Mouse (Mus musculus) CH12.LX (cell line): ENCODE measurements around the gene Sh3rf3. TPM values are rescaled to one million over a fixed set of nuclear protein-coding genes. Genes with fewer than 3 reads are reported as not detected.

Experiments used
- DNase-seq: peaks from one replicate; pipeline ENCODE4 v3.0.0-alpha.2; 2013; ENCODE audit errors: extremely low read depth
- H3K27ac ChIP-seq: 2 replicates; pipeline ENCODE4 v1.5.1; 2012; ENCODE audit warnings: low read depth, mild to moderate bottlenecking, control low read depth, moderate library complexity; ENCODE audit not compliant: insufficient read depth
- H3K27me3 ChIP-seq: replicated peaks from 2 replicates; pipeline ENCODE3; 2012; ENCODE audit warnings: inconsistent platforms
- H3K36me3 ChIP-seq, 2 experiments: replicated peaks in 1 of 2; 2 replicates each; pipeline versions ENCODE3 to v1.6.1; 2012; ENCODE audit warnings: inconsistent platforms in 1 of 2, low read length in 1 of 2, mild to moderate bottlenecking in 1 of 2, mixed read lengths in 1 of 2, moderate library complexity in 1 of 2; ENCODE audit not compliant: control insufficient read depth in 1 of 2, insufficient read depth in 1 of 2
- H3K4me1 ChIP-seq, 2 experiments: 2 replicates each; pipeline ENCODE4 v1.6.1; 2012; ENCODE audit warnings: inconsistent platforms in 1 of 2, moderate library complexity in 1 of 2; ENCODE audit not compliant: insufficient read depth in 2 of 2, control insufficient read depth in 1 of 2
- H3K4me2 ChIP-seq: 2 replicates; pipeline ENCODE4 v1.6.1; 2012; ENCODE audit warnings: low read depth, mild to moderate bottlenecking, control low read depth; ENCODE audit not compliant: poor library complexity, insufficient read depth, severe bottlenecking
- H3K4me3 ChIP-seq, 3 experiments: fragments of 150-350 bp in 1 of 3; sonication (generic) in 1 of 3; replicated peaks in 1 of 3; 2 replicates each; pipeline versions ENCODE3 to v1.5.1; 2011 to 2012; ENCODE audit warnings: low read depth in 2 of 3, low read length in 2 of 3, mild to moderate bottlenecking in 2 of 3, moderate library complexity in 2 of 3, control low read depth in 1 of 3, improper control_type of control experiment in 1 of 3, inconsistent platforms in 1 of 3, mixed read lengths in 1 of 3; ENCODE audit not compliant: poor library complexity in 1 of 3
- H3K79me2 ChIP-seq: replicated peaks from 2 replicates; pipeline ENCODE4 v1.6.1; 2012; ENCODE audit warnings: mild to moderate bottlenecking, moderate library complexity; ENCODE audit not compliant: control insufficient read depth, poor library complexity, insufficient read depth, severe bottlenecking; ENCODE audit errors: extremely low read depth
- H3K9ac ChIP-seq: 2 replicates; pipeline ENCODE4 v1.6.1; 2012; ENCODE audit warnings: low read depth, mild to moderate bottlenecking, control low read depth, moderate library complexity; ENCODE audit not compliant: insufficient read depth
- H3K9me3 ChIP-seq: replicated peaks from 2 replicates; pipeline ENCODE3; 2012; ENCODE audit warnings: low read length, inconsistent platforms, mixed read lengths
- CHD2 ChIP-seq: IDR thresholded peaks from 2 replicates; pipeline ENCODE4 v1.6.1; 2011; ENCODE audit warnings: low read length, improper control_type of control experiment
- CTCF ChIP-seq, 2 experiments: IDR thresholded peaks in 1 of 2; conservative IDR thresholded peaks in 1 of 2; 2 replicates each; pipeline ENCODE4 v1.5.1; 2011 to 2012; ENCODE audit warnings: low read depth in 2 of 2, low read length in 2 of 2, improper control_type of control experiment in 1 of 2, inconsistent platforms in 1 of 2, mild to moderate bottlenecking in 1 of 2, moderate library complexity in 1 of 2
- E2F4 ChIP-seq: IDR thresholded peaks from 2 replicates; pipeline ENCODE4 v1.6.1; 2011; ENCODE audit warnings: low read depth, low read length, improper control_type of control experiment; ENCODE audit not compliant: insufficient replicate concordance
- EP300 ChIP-seq: IDR thresholded peaks from 2 replicates; pipeline ENCODE4 v1.6.1; 2011; ENCODE audit warnings: low read length, improper control_type of control experiment
- ETS1 ChIP-seq: conservative IDR thresholded peaks from 2 replicates; pipeline ENCODE4 v1.6.1; 2012; ENCODE audit warnings: low read depth, mild to moderate bottlenecking, inconsistent platforms, low read length, improper control_type of control experiment, moderate library complexity
- GABPA ChIP-seq: IDR thresholded peaks from 2 replicates; pipeline ENCODE4 v1.6.1; 2012; ENCODE audit warnings: low read depth, low read length, improper control_type of control experiment, inconsistent platforms; ENCODE audit not compliant: insufficient replicate concordance
- JUN ChIP-seq: IDR thresholded peaks from 2 replicates; pipeline ENCODE4 v1.6.1; 2011; ENCODE audit warnings: low read depth, mild to moderate bottlenecking, low read length, improper control_type of control experiment, moderate library complexity; ENCODE audit not compliant: insufficient read depth
- KAT2A ChIP-seq: IDR thresholded peaks from 2 replicates; pipeline ENCODE4 v1.6.1; 2012; ENCODE audit warnings: low read length, improper control_type of control experiment, inconsistent platforms; ENCODE audit not compliant: insufficient replicate concordance
- MAX ChIP-seq: IDR thresholded peaks from 2 replicates; pipeline ENCODE4 v1.6.1; 2011; ENCODE audit warnings: low read length, improper control_type of control experiment
- MEF2A ChIP-seq: IDR thresholded peaks from 2 replicates; pipeline ENCODE4 v1.6.1; 2014; ENCODE audit warnings: low read depth, mild to moderate bottlenecking, inconsistent platforms, low read length, improper control_type of control experiment, borderline replicate concordance
- MYC ChIP-seq: IDR thresholded peaks from 2 replicates; pipeline ENCODE4 v1.6.1; 2011; ENCODE audit warnings: low read depth, mild to moderate bottlenecking, improper control_type of control experiment, low read length
- NELFE ChIP-seq: IDR thresholded peaks from 2 replicates; pipeline ENCODE4 v1.6.1; 2011; ENCODE audit warnings: low read depth, low read length, improper control_type of control experiment
- POLR2A ChIP-seq: IDR thresholded peaks from 2 replicates; pipeline ENCODE4 v1.6.1; 2011; ENCODE audit warnings: low read depth, mild to moderate bottlenecking, improper control_type of control experiment, low read length
- RCOR1 ChIP-seq: conservative IDR thresholded peaks from 2 replicates; pipeline ENCODE4 v1.6.1; 2012; ENCODE audit warnings: low read depth, mild to moderate bottlenecking, inconsistent platforms, low read length, improper control_type of control experiment
- SMC3 ChIP-seq: IDR thresholded peaks from 2 replicates; pipeline ENCODE4 v1.6.1; 2011; ENCODE audit warnings: low read depth, low read length, improper control_type of control experiment
- TBP ChIP-seq: conservative IDR thresholded peaks from 2 replicates; pipeline ENCODE4 v1.6.1; 2011; ENCODE audit warnings: low read depth, low read length, improper control_type of control experiment
- UBTF ChIP-seq: IDR thresholded peaks from 2 replicates; pipeline ENCODE4 v1.6.1; 2012; ENCODE audit warnings: low read depth, mild to moderate bottlenecking, inconsistent platforms, low read length, improper control_type of control experiment, moderate library complexity
- USF1 ChIP-seq: IDR thresholded peaks from 2 replicates; pipeline ENCODE4 v1.6.1; 2014; ENCODE audit warnings: low read depth, mild to moderate bottlenecking, inconsistent platforms, low read length, improper control_type of control experiment
- ZC3H11A ChIP-seq: IDR thresholded peaks from 2 replicates; pipeline ENCODE4 v1.6.1; 2012; ENCODE audit warnings: low read depth, mild to moderate bottlenecking, inconsistent platforms, low read length, improper control_type of control experiment
- ZMIZ1 ChIP-seq: IDR thresholded peaks from 2 replicates; pipeline ENCODE4 v1.6.1; 2012; ENCODE audit warnings: low read depth, mild to moderate bottlenecking, inconsistent platforms, low read length, improper control_type of control experiment
- dilution Hi-C: fragments of 300-500 bp; cut with MboI; formaldehyde crosslinking; loops from 2 replicates; pipeline ENCODE4 v1.14.3; 2020; ENCODE audit warnings: low sequenced_read_pairs; ENCODE audit not compliant: extremely low pct_unique_long_range_greater_than_20kb, extremely low pct_ligation_motif_present
- in situ Hi-C: fragments of 300-500 bp; cut with MboI; formaldehyde crosslinking; loops from 3 replicates; pipeline ENCODE4 v1.14.3; 2019; ENCODE audit warnings: low sequenced_read_pairs, low pct_ligation_motif_present, low pct_unique_long_range_greater_than_20kb, mixed read lengths
- polyA plus RNA-seq: library from polyadenylated mRNA; unstranded; fragments of >175 nt; gene quantifications from 2 replicates; pipeline ENCODE4 v1.2.1, GENCODE M21; 2012; ENCODE audit warnings: low read depth; ENCODE audit not compliant: insufficient read length
- total RNA-seq, 2 experiments: library from RNA; depleted of rRNA; stranded (reverse); fragments of 300-350 nt in 1 of 2; fragments of >200 nt in 1 of 2; gene quantifications; 2 replicates each; pipeline ENCODE4 v1.2.3; 2012 to 2014

Gene Sh3rf3
- total and polyA plus RNA-seq, 3 experiments: 0.13 to 0.64 TPM; not detected in 1

DNA sequence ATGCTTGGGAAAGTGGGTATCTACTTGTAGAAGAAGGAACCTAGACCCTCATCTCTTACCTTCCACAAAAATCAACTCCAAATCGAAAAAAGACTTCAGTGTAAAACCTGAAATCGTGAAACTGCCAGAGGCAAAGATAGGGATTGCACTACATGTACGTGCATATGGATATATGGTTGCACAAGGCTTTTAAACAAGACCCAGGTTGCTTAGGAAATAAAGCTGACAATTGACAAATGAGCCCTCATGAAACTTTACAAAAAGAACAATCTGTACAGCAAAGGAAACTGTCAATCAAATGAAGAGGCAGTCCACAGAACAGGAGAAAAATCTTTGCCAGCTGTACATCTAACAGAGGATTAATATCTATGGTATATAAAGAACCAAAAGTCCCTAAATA is 129.7 kb downstream of the Sh3rf3 start:
- Histone ChIP-seq H3K4me1 (peaks cover 0 to 15% of the 10 kb centered on the region in 2 experiments; a peak in 1 of 4 replicates), H3K36me3 (no peaks in the 10 kb centered on the region), H3K4me2 (no peak overlapping the region), H3K4me3 (no peak overlapping the region), H3K9me3 (no peaks in the 10 kb centered on the region), H3K9ac (no peak overlapping the region), H3K27ac (no peak overlapping the region), H3K79me2 (no peaks in the 10 kb centered on the region), H3K27me3 (no peaks in the 10 kb centered on the region)
- DNase-seq: no peak
- dilution Hi-C loops: no loop called here
- in situ Hi-C loops: no loop called here
- TF ChIP-seq SMC3: no peak
- TF ChIP-seq EP300: no peak
- no peak for TF ChIP-seq USF1
- no peak for TF ChIP-seq RCOR1
- TF ChIP-seq GABPA: no peak
- TF ChIP-seq MAX: no peak
- TF ChIP-seq, all 38 proteins: peak for 0

DNA sequence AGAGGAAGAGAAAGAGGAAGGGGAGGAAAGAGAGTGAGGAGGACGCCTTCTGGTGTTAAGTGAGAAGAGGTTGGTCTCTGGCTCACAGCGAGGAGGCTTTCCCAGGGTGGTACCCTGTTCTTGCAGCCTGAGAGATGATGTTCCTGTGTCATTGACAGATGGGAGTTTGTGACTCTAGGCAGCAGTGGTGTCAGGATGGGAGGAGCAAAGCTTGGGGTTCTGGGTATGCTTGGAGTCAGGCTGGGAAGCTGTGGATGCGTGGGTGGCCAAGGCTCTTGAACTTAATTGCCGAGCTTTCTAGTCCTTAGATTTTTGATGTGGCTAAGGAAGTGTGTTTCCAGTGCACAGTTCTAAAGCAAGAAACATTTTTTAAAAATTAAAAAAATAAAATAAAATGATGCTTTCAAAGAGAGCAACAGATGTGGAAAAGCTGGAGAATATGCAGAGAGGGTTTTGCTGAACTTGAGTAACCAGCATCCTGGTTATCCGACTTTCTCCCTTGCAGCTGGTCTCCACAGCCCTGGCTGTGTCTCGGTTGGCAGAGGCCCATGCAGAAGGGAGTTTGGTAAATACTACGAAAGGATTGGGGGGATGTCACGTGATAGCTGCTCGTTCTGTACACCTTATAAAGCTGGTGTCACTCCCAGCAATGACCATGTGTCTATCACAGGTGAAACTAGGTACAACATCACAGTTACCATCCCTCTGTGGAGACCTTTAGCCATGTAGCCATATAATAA is 130.7 kb downstream of the Sh3rf3 start:
- Histone ChIP-seq H3K4me1 (peaks cover 0 to 12% of the 10 kb centered on the region in 2 experiments; a peak in 1 of 4 replicates), H3K36me3 (no peaks in the 10 kb centered on the region), H3K4me2 (no peak overlapping the region), H3K4me3 (no peak overlapping the region), H3K9me3 (no peaks in the 10 kb centered on the region), H3K27me3 (peaks cover 2% of the 10 kb centered on the region), H3K79me2 (no peaks in the 10 kb centered on the region), H3K27ac (no peak overlapping the region), H3K9ac (no peak overlapping the region)
- in situ Hi-C loops: no loop called here
- dilution Hi-C loops: no loop called here
- TF ChIP-seq ZMIZ1 (no peak), UBTF (no peak), CHD2 (no peak), NELFE (no peak), MEF2A (no peak), E2F4 (no peak), JUN (no peak), ZC3H11A (no peak), ETS1 (no peak), POLR2A (no peak), KAT2A (no peak), MAX (no peak), SMC3 (no peak), MYC (no peak), TBP (no peak), CTCF (conservative IDR thresholded peaks at IDR 0.05 in 1 of 2, IDR thresholded peaks at IDR 0.05 in 1 of 2; ENCODE audit: low read depth in 2 of 2, low read length in 2 of 2) (no peak), RCOR1 (no peak)
- DNase-seq: no peak
